Mouse (Mus musculus): Measurements from ENCODE around the gene Fbxl3. TPM values are rescaled to one million over a fixed set of nuclear protein-coding genes. Genes with fewer than 3 reads are reported as not detected.

Gene Fbxl3
- polyA plus RNA-seq, 1 experiment from 2014 or later = 30.1 TPM

DNA sequence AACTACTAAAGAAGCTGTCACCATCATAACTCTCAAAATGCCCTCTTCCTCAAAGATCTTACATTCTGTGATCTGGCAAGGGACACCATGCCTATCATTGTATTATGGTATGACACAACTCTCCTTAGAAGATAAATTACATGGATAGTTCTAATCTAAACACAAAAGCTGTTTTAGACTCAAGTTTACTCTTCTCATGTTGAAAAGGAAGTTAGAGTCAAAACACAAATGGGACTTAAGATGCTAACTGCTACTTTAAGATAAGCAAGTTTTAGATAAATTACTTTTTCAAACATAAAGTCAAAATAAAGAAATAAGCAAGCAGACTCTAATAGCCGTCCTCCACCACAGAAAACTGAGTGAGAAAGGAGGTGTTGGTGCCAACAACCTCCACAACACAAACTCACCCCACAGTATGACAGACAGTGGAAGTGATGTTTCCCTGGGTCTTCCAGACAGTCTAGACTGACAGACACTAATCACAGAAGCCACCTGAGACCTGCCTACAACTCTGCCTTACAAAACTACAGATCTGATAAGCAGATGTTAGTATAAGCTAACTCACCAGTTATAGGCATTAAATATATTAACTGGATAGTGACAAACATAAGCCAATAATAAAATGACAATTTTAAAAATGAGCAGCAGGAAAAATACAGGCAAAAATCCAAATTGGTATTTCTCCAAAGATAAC lies 13.4 kb downstream of the Fbxl3 start:
- H3K27me3 ChIP-seq (ENCODE audit: control insufficient read depth, insufficient read depth, low read length) = no peaks in the 10 kb centered on the region
- no peak for ATAC-seq (ENCODE audit: insufficient number of reproducible peaks, insufficient read depth, low FRiP score, low read depth)
- WGBS = 68% methylated on average over 1 of the region's 1 CpGs
- H3K4me1 ChIP-seq (ENCODE audit: control insufficient read depth in 2 of 2, insufficient read depth in 2 of 2, low read length in 2 of 2) = no peaks in the 10 kb centered on the region
- no peak overlapping the region for H3K4me2 ChIP-seq (ENCODE audit: low read length)
- peaks cover 75% of the 10 kb centered on the region for H3K36me3 ChIP-seq (ENCODE audit: control insufficient read depth, insufficient read depth, low read length)
- no peak overlapping the region for H3K9ac ChIP-seq (ENCODE audit: low read length)
- H3K27ac ChIP-seq (replicated peaks in 1 of 2; ENCODE audit: control insufficient read depth in 1 of 2, insufficient read depth in 1 of 2, low read depth in 2 of 2, low read length in 2 of 2) = no peak overlapping the region
- no peak overlapping the region for H3K4me3 ChIP-seq (ENCODE audit: control insufficient read depth in 1 of 2, insufficient read depth in 1 of 2, low read depth in 1 of 2, low read length in 2 of 2)
- no peaks in the 10 kb centered on the region for H3K9me3 ChIP-seq (ENCODE audit: control insufficient read depth, low read length)

DNA sequence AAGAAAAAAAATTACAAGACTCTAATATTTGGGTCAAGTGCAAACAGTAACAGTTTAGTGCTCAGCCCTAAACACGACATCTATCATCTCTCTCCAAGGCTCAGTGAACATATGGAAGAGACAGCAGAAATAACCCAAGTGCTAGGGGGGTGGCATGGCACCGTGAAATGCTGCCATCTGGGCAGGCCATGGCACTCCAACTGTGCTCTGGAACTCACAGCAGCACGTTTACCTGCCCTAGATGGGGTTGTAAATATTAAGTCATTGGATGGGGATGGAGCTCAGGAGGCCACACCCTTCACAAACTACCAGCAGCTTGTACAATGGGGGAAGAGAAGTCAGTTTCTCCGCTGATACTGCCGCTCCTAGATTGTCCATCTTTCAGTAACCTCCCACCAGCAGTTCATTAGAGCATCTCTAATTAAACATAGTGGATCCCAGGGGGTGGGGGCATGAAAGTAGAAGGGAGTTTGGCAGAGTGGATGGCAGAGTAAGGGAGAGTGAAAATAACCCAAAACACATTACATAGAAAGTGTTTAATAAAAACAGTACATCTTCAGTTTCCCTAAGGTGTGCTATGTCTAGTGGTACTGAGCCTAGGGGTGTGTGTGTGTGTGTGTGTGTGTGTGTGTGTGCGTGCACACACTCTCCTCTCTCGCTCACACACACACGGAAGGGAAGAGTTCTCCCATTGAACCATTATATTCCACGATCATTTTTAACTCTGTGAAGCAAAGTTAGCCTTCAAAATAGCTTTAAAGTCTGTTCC lies 20.0 kb downstream of the Fbxl3 start:
- Histone ChIP-seq H3K4me3 (ENCODE audit: control insufficient read depth in 1 of 2, insufficient read depth in 1 of 2, low read depth in 1 of 2, low read length in 2 of 2) (no peak overlapping the region), H3K9ac (ENCODE audit: low read length) (no peak overlapping the region), H3K4me2 (ENCODE audit: low read length) (no peak overlapping the region), H3K27ac (replicated peaks in 1 of 2; ENCODE audit: control insufficient read depth in 1 of 2, insufficient read depth in 1 of 2, low read depth in 2 of 2, low read length in 2 of 2) (no peak overlapping the region), H3K4me1 (ENCODE audit: control insufficient read depth in 2 of 2, insufficient read depth in 2 of 2, low read length in 2 of 2) (no peaks in the 10 kb centered on the region), H3K9me3 (ENCODE audit: control insufficient read depth, low read length) (no peaks in the 10 kb centered on the region), H3K36me3 (ENCODE audit: control insufficient read depth, insufficient read depth, low read length) (peaks cover 76% of the 10 kb centered on the region), H3K27me3 (ENCODE audit: control insufficient read depth, insufficient read depth, low read length) (no peaks in the 10 kb centered on the region)
- 83% methylated on average over 9 of the region's 9 CpGs for whole genome bisulfite sequencing
- ATAC-seq (ENCODE audit: insufficient number of reproducible peaks, insufficient read depth, low FRiP score, low read depth) = no peak

DNA sequence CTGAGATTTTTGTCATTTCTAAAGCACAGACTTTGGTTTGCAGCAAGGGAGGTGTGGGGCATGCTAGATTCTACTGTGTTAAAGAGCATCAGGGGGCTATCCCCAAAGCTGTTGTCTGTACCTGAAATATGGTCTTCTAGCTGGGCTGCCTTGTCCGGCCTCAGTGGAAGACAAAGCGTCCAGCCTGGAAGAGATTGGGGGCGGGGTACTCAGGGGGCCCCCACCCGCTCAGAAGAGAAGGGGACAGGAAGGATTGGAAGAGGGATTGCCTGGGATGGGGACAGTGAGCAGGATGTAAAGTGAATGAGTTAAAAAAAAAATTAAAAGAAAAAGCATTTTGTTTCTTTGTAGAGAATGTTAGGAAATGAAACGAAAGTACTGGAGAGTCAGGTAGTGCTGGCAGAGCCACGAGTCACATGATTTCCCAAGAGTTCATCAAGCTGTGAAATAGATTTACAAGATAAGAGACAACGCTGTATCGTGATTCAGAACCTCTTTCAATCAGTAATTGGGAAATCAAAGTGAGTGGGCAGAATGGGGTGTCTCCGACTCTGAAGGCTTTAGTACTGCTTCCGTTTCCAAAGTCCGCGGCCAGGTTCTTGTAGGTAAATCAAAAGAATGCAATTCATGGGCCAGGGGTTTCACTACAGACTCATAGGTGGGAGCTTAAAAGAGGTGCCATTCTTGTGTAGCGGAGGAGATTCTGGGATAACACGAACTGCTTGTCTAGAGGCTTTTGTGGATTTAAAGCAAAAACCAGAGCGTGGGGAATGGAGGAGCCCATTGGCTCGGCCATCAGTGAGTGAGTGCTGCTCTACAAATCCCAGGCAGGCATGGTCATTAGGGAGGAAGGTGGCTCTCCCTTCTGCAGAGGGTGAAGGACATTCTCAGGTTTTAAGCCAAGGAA lies 21.1 kb downstream of the Fbxl3 start:
- H3K9ac ChIP-seq (ENCODE audit: low read length) = no peak overlapping the region
- no peaks in the 10 kb centered on the region for H3K4me1 ChIP-seq (ENCODE audit: control insufficient read depth in 2 of 2, insufficient read depth in 2 of 2, low read length in 2 of 2)
- H3K36me3 ChIP-seq (ENCODE audit: control insufficient read depth, insufficient read depth, low read length) = peaks cover 76% of the 10 kb centered on the region
- 90% methylated on average over 16 of the region's 16 CpGs for WGBS
- ATAC-seq (ENCODE audit: insufficient number of reproducible peaks, insufficient read depth, low FRiP score, low read depth) = no peak
- no peak overlapping the region for H3K27ac ChIP-seq (replicated peaks in 1 of 2; ENCODE audit: control insufficient read depth in 1 of 2, insufficient read depth in 1 of 2, low read depth in 2 of 2, low read length in 2 of 2)
- H3K4me2 ChIP-seq (ENCODE audit: low read length) = no peak overlapping the region
- H3K4me3 ChIP-seq (ENCODE audit: control insufficient read depth in 1 of 2, insufficient read depth in 1 of 2, low read depth in 1 of 2, low read length in 2 of 2) = no peak overlapping the region
- no peaks in the 10 kb centered on the region for H3K27me3 ChIP-seq (ENCODE audit: control insufficient read depth, insufficient read depth, low read length)
- no peaks in the 10 kb centered on the region for H3K9me3 ChIP-seq (ENCODE audit: control insufficient read depth, low read length)

DNA sequence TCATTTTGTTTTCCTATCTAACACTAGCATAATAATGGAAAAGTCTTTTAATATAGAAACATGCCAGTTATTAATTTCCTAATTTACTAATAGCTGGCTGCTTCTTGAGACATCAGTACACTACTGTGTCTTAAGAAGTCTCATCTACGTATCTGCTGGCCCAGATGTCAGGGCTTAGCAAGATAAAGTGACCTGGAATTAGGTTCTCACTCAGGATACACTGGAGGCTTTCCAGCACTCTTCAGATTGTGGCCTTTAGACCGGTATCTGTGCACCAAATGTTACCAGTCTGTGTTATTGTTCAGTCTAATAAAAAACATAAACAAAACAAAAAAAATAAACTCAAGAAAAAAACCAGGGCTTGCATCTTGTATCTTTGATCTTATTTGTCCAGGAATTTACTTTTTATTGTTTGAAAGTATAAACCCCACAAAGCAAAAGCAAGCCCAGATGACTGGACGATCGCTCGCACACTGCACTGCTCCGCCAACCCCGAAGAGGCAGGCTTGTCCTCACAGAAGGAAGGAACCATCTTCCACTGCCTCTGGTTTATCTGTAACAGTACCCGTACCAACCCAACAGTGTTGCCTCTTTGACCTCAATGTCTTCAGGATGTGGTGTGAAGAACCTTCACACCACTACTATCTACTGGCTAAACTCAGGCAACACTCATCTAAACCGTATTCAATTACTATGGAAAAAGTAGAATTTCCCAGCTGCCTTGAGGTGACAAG lies 21.9 kb downstream of the Fbxl3 start:
- no peaks in the 10 kb centered on the region for H3K9me3 ChIP-seq (ENCODE audit: control insufficient read depth, low read length)
- H3K9ac ChIP-seq (ENCODE audit: low read length) = no peak overlapping the region
- H3K36me3 ChIP-seq (ENCODE audit: control insufficient read depth, insufficient read depth, low read length) = peaks cover 76% of the 10 kb centered on the region
- no peaks in the 10 kb centered on the region for H3K4me1 ChIP-seq (ENCODE audit: control insufficient read depth in 2 of 2, insufficient read depth in 2 of 2, low read length in 2 of 2)
- no peak overlapping the region for H3K4me2 ChIP-seq (ENCODE audit: low read length)
- H3K4me3 ChIP-seq (ENCODE audit: control insufficient read depth in 1 of 2, insufficient read depth in 1 of 2, low read depth in 1 of 2, low read length in 2 of 2) = no peak overlapping the region
- WGBS = 83% methylated on average over 9 of the region's 9 CpGs
- no peaks in the 10 kb centered on the region for H3K27me3 ChIP-seq (ENCODE audit: control insufficient read depth, insufficient read depth, low read length)
- no peak; the same call in 1 of the 2 replicates for ATAC-seq (ENCODE audit: insufficient number of reproducible peaks, insufficient read depth, low FRiP score, low read depth)
- no peak overlapping the region for H3K27ac ChIP-seq (replicated peaks in 1 of 2; ENCODE audit: control insufficient read depth in 1 of 2, insufficient read depth in 1 of 2, low read depth in 2 of 2, low read length in 2 of 2)

DNA sequence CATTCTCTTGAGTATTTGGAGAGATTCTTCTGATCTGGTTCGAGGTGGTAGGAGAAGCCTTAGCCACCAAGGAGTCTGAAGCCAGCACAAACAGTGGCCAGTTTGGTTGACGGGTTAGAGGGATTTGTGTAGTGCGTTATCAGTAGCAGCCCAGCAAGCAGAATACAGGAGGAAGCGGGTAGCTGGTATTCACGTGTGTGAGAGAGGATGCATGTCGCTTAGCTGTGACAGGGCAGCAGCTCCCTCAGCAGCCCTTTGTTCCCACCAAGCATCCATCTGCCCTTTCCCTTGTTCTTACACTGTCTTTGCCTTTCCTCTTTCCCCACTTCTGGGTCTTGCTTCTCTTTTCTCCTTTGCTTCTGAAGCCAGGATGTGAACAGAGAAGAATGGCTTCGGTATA lies 24.2 kb downstream of the Fbxl3 start:
- Histone ChIP-seq H3K9me3 (ENCODE audit: control insufficient read depth, low read length) (no peaks in the 10 kb centered on the region), H3K27me3 (ENCODE audit: control insufficient read depth, insufficient read depth, low read length) (no peaks in the 10 kb centered on the region), H3K27ac (replicated peaks in 1 of 2; ENCODE audit: control insufficient read depth in 1 of 2, insufficient read depth in 1 of 2, low read depth in 2 of 2, low read length in 2 of 2) (no peak overlapping the region), H3K4me1 (ENCODE audit: control insufficient read depth in 2 of 2, insufficient read depth in 2 of 2, low read length in 2 of 2) (no peaks in the 10 kb centered on the region), H3K9ac (ENCODE audit: low read length) (no peak overlapping the region), H3K4me2 (ENCODE audit: low read length) (no peak overlapping the region), H3K36me3 (ENCODE audit: control insufficient read depth, insufficient read depth, low read length) (peaks cover 75% of the 10 kb centered on the region), H3K4me3 (ENCODE audit: control insufficient read depth in 1 of 2, insufficient read depth in 1 of 2, low read depth in 1 of 2, low read length in 2 of 2) (no peak overlapping the region)
- 62% methylated on average over 7 of the region's 7 CpGs for WGBS
- ATAC-seq (ENCODE audit: insufficient number of reproducible peaks, insufficient read depth, low FRiP score, low read depth) = no peak

DNA sequence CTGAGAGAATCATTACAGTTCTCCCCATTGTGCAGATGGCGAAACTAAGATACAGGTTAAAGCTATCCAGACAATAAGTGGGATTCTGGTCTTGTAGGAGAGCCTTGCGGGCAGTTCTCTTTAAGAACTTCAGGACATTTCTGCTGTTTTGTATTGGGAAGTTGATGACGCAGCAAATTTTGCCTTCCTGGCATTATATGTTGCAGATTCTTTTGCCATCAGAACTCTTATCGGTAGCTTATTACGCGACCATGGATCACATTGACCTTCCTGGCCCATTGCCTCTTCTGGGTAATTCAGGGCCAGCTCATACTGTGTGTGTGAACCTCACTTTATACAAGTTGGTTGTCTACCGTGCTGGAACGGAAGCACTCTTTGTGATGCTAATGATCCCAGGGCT lies 25.5 kb downstream of the Fbxl3 start:
- Histone ChIP-seq H3K9me3 (ENCODE audit: control insufficient read depth, low read length) (no peaks in the 10 kb centered on the region), H3K9ac (ENCODE audit: low read length) (no peak overlapping the region), H3K27me3 (ENCODE audit: control insufficient read depth, insufficient read depth, low read length) (no peaks in the 10 kb centered on the region), H3K27ac (replicated peaks in 1 of 2; ENCODE audit: control insufficient read depth in 1 of 2, insufficient read depth in 1 of 2, low read depth in 2 of 2, low read length in 2 of 2) (no peak overlapping the region), H3K4me3 (ENCODE audit: control insufficient read depth in 1 of 2, insufficient read depth in 1 of 2, low read depth in 1 of 2, low read length in 2 of 2) (no peak overlapping the region), H3K36me3 (ENCODE audit: control insufficient read depth, insufficient read depth, low read length) (peaks cover 67% of the 10 kb centered on the region), H3K4me2 (ENCODE audit: low read length) (no peak overlapping the region), H3K4me1 (ENCODE audit: control insufficient read depth in 2 of 2, insufficient read depth in 2 of 2, low read length in 2 of 2) (peaks cover 0 to 5% of the 10 kb centered on the region in 2 experiments; a peak in 2 of 4 replicates)
- no peak for ATAC-seq (ENCODE audit: insufficient number of reproducible peaks, insufficient read depth, low FRiP score, low read depth)
- 97% methylated on average over 8 of the region's 8 CpGs for WGBS

DNA sequence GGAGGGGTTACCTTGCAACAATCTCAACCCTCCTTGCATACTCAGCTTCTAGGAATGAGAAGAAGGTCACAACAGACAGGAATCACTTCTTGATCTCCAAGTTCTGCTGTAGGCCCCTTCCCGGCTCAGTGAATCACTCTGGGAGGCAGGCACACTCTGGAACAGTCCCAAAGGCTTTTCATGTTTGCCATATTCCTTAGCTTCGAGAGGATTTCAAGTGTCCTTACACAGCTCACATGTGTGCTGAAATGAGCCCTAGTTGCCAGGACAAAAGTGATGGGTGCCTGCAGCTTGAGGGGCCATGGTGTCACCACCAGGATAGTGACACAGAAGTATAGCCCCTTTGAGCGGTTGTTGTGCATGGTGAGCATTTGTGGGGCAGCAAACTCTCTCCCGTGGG lies 26.6 kb downstream of the Fbxl3 start:
- H3K27ac ChIP-seq (replicated peaks in 1 of 2; ENCODE audit: control insufficient read depth in 1 of 2, insufficient read depth in 1 of 2, low read depth in 2 of 2, low read length in 2 of 2) = no peak overlapping the region
- H3K27me3 ChIP-seq (ENCODE audit: control insufficient read depth, insufficient read depth, low read length) = no peaks in the 10 kb centered on the region
- no peak overlapping the region for H3K4me2 ChIP-seq (ENCODE audit: low read length)
- ATAC-seq (ENCODE audit: insufficient number of reproducible peaks, insufficient read depth, low FRiP score, low read depth) = no peak
- 85% methylated on average over 4 of the region's 4 CpGs for WGBS
- no peak overlapping the region for H3K4me3 ChIP-seq (ENCODE audit: control insufficient read depth in 1 of 2, insufficient read depth in 1 of 2, low read depth in 1 of 2, low read length in 2 of 2)
- peaks cover 0 to 5% of the 10 kb centered on the region in 2 experiments; a peak in 2 of 4 replicates for H3K4me1 ChIP-seq (ENCODE audit: control insufficient read depth in 2 of 2, insufficient read depth in 2 of 2, low read length in 2 of 2)
- H3K9ac ChIP-seq (ENCODE audit: low read length) = no peak overlapping the region
- H3K36me3 ChIP-seq (ENCODE audit: control insufficient read depth, insufficient read depth, low read length) = peaks cover 56% of the 10 kb centered on the region
- no peaks in the 10 kb centered on the region for H3K9me3 ChIP-seq (ENCODE audit: control insufficient read depth, low read length)
